Mouse (Mus musculus): ENCODE measurements around the gene Srcap.

DNA sequence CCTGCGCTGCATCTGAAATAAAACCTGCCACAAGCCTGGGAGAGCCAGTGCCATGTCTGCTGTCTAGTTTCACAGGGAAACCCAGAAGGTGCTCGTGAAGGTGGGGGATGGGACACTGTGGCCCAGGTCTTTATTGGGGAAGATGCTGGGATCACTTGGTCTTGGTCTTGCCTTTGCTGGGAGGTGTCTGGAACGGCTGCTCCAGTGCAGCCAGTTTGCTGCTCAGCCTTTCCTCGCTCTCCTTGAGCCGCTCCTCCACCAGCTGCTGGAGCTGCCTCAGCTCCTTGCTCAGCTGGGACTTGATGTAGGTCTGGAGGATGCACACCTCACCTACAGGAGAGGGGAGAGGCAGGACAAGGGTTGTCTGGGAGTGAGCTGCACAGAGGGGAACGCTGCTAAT is 71.5 kb downstream of the Srcap start:
- TF ChIP-seq CTCF (IDR thresholded peaks at IDR 0.05; ENCODE audit: borderline replicate concordance, insufficient read depth, low read depth, low read length): no peak
- TF ChIP-seq POLR2A (IDR thresholded peaks at IDR 0.05; ENCODE audit: borderline replicate concordance, insufficient read depth, low read length): no peak

Measured in cerebellum, adult 2 months (tissue).